Mouse (Mus musculus): ENCODE results near the gene Mrtfa.

DNA sequence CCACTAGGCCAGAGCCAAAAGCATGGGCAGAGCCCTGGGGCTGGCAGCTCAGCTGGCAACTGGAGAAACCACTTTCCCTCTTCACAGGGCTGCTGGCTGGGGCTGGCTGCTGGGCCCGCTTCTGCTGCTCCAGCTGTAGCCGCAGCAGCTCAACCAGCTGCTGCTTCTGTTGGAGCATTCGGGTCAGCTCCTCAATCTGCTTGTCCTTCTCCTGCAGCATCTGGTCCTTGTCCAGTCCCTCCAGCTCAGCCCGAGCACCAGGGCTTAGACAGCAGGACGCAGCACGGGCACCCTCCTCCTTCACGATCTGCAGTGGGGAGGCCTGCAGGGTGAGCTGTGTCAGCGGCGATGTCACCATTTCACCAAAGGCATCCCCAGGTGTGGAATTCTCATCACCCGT is 174.1 kb downstream of the Mrtfa start:
- TF ChIP-seq CTCF (IDR thresholded peaks at IDR 0.05; ENCODE audit: low read depth, low read length), result no peak
- TF ChIP-seq POLR2A (IDR thresholded peaks at IDR 0.05; ENCODE audit: insufficient read depth, low read length), result no peak
- TF ChIP-seq EP300 (IDR thresholded peaks at IDR 0.05; ENCODE audit: insufficient read depth, low read depth, low read length), result no peak

All from ES-Bruce4 (cell line).